Mouse (Mus musculus): ENCODE data around the gene Gm49388. TPM values are rescaled to one million over a fixed set of nuclear protein-coding genes. Genes with fewer than 3 reads are reported as not detected.
"Not testable (repeated sequence)": the region's sequence is repeated elsewhere in the genome, so short reads cannot be mapped to it uniquely, and the experiment has no call there.

The Gm49388 gene
- polyA plus RNA-seq, 1 experiment from 2014 or later: not detected

GRCm38 (mm10) chr7:127840031-127840430, 54.6 kb downstream of the Gm49388 start:
- H3K36me3 ChIP-seq (ENCODE audit: control insufficient read depth, insufficient read depth, low read length); H3K4me3 ChIP-seq (ENCODE audit: low read depth, low read length); H3K9me3 ChIP-seq (replicated peaks; ENCODE audit: control insufficient read depth, low read length, poor library complexity, severe bottlenecking); ATAC-seq; H3K4me2 ChIP-seq (ENCODE audit: low read length); H3K27me3 ChIP-seq (ENCODE audit: control insufficient read depth, insufficient read depth, low read depth, low read length); H3K27ac ChIP-seq (ENCODE audit: low read length); H3K9ac ChIP-seq (ENCODE audit: low read depth, low read length): not testable (repeated sequence)
- peaks cover 14% of the 10 kb centered on the region; the same call in 1 of the 2 replicates for H3K4me1 ChIP-seq (ENCODE audit: control insufficient read depth, insufficient read depth, low read length)
- 84% methylated on average over 2 of the region's 2 CpGs for WGBS

GRCm38 (mm10) chr7:127840886-127841285, 55.5 kb downstream of the Gm49388 start:
- WGBS: 4% methylated on average over 15 of the region's 15 CpGs
- no peaks in the 10 kb centered on the region for H3K36me3 ChIP-seq (ENCODE audit: control insufficient read depth, insufficient read depth, low read length)

GRCm38 (mm10) chr7:127841340-127842000, 56.1 kb downstream of the Gm49388 start:
- ATAC-seq: peak; percentile 95
- H3K27ac ChIP-seq (ENCODE audit: low read length): peak overlapping the region; percentile 88
- H3K36me3 ChIP-seq (ENCODE audit: control insufficient read depth, insufficient read depth, low read length): no peaks in the 10 kb centered on the region
- WGBS: under 1% methylated on average over 28 of the region's 46 CpGs
- no peaks in the 10 kb centered on the region for H3K27me3 ChIP-seq (ENCODE audit: control insufficient read depth, insufficient read depth, low read depth, low read length)
- H3K4me1 ChIP-seq (ENCODE audit: control insufficient read depth, insufficient read depth, low read length): peaks cover 14% of the 10 kb centered on the region; the same call in 1 of the 2 replicates
- H3K4me2 ChIP-seq (ENCODE audit: low read length): peak overlapping the region; percentile 98
- H3K9ac ChIP-seq (ENCODE audit: low read depth, low read length): peak overlapping the region; percentile 74
- no peaks in the 10 kb centered on the region for H3K9me3 ChIP-seq (replicated peaks; ENCODE audit: control insufficient read depth, low read length, poor library complexity, severe bottlenecking)
- H3K4me3 ChIP-seq (ENCODE audit: low read depth, low read length): peak overlapping the region; percentile 55

More at GRCm38 (mm10) chr7:127840886-127841285, 55.5 kb downstream of the Gm49388 start:
- H3K27ac ChIP-seq (ENCODE audit: low read length): peak overlapping the region; percentile 88
- H3K9ac ChIP-seq (ENCODE audit: low read depth, low read length): peak overlapping the region; percentile 74
- peak; percentile 9; the same call in 1 of the 2 replicates for ATAC-seq
- H3K9me3 ChIP-seq (replicated peaks; ENCODE audit: control insufficient read depth, low read length, poor library complexity, severe bottlenecking): no peaks in the 10 kb centered on the region
- peaks cover 14% of the 10 kb centered on the region; the same call in 1 of the 2 replicates for H3K4me1 ChIP-seq (ENCODE audit: control insufficient read depth, insufficient read depth, low read length)
- peak overlapping the region; percentile 98 for H3K4me2 ChIP-seq (ENCODE audit: low read length)
- H3K4me3 ChIP-seq (ENCODE audit: low read depth, low read length): peak overlapping the region; percentile 55
- no peaks in the 10 kb centered on the region for H3K27me3 ChIP-seq (ENCODE audit: control insufficient read depth, insufficient read depth, low read depth, low read length)

- peak overlapping the region; percentile 74 for H3K9ac ChIP-seq (ENCODE audit: low read depth, low read length)
- H3K27me3 ChIP-seq (ENCODE audit: control insufficient read depth, insufficient read depth, low read depth, low read length): no peaks in the 10 kb centered on the region
- ATAC-seq: peak; percentile 72
- under 1% methylated on average over 40 of the region's 40 CpGs for WGBS
- H3K4me3 ChIP-seq (ENCODE audit: low read depth, low read length): peak overlapping the region; percentile 55
- peaks cover 14% of the 10 kb centered on the region; the same call in 1 of the 2 replicates for H3K4me1 ChIP-seq (ENCODE audit: control insufficient read depth, insufficient read depth, low read length)
- H3K9me3 ChIP-seq (replicated peaks; ENCODE audit: control insufficient read depth, low read length, poor library complexity, severe bottlenecking): no peaks in the 10 kb centered on the region
- peak overlapping the region; percentile 98 for H3K4me2 ChIP-seq (ENCODE audit: low read length)
- H3K27ac ChIP-seq (ENCODE audit: low read length): peak overlapping the region; percentile 88
- no peaks in the 10 kb centered on the region for H3K36me3 ChIP-seq (ENCODE audit: control insufficient read depth, insufficient read depth, low read length)
Measured at GRCm38 (mm10) chr7:127842001-127842718, 56.8 kb downstream of the Gm49388 start.

GRCm38 (mm10) chr7:127849973-127850875, 64.8 kb downstream of the Gm49388 start:
- no peak for ATAC-seq
- WGBS: 80% methylated on average over 6 of the region's 6 CpGs

GRCm38 (mm10) chr7:127850906-127851305, 65.5 kb downstream of the Gm49388 start:
- no peak overlapping the region for H3K4me2 ChIP-seq (ENCODE audit: low read length)
- no peaks in the 10 kb centered on the region for H3K9me3 ChIP-seq (replicated peaks; ENCODE audit: control insufficient read depth, low read length, poor library complexity, severe bottlenecking)
- H3K27ac ChIP-seq (ENCODE audit: low read length): no peak overlapping the region
- no peak overlapping the region for H3K4me3 ChIP-seq (ENCODE audit: low read depth, low read length)
- 77% methylated on average over 5 of the region's 5 CpGs for WGBS
- no peak overlapping the region for H3K9ac ChIP-seq (ENCODE audit: low read depth, low read length)
- no peaks in the 10 kb centered on the region for H3K36me3 ChIP-seq (ENCODE audit: control insufficient read depth, insufficient read depth, low read length)
- no peaks in the 10 kb centered on the region for H3K4me1 ChIP-seq (ENCODE audit: control insufficient read depth, insufficient read depth, low read length)
- no peaks in the 10 kb centered on the region for H3K27me3 ChIP-seq (ENCODE audit: control insufficient read depth, insufficient read depth, low read depth, low read length)
- ATAC-seq: no peak

More at GRCm38 (mm10) chr7:127849973-127850875, 64.8 kb downstream of the Gm49388 start:
- Histone ChIP-seq H3K9me3 (replicated peaks; ENCODE audit: control insufficient read depth, low read length, poor library complexity, severe bottlenecking) (no peaks in the 10 kb centered on the region), H3K27ac (ENCODE audit: low read length) (no peak overlapping the region), H3K27me3 (ENCODE audit: control insufficient read depth, insufficient read depth, low read depth, low read length) (no peaks in the 10 kb centered on the region), H3K4me1 (ENCODE audit: control insufficient read depth, insufficient read depth, low read length) (no peaks in the 10 kb centered on the region), H3K36me3 (ENCODE audit: control insufficient read depth, insufficient read depth, low read length) (no peaks in the 10 kb centered on the region), H3K9ac (ENCODE audit: low read depth, low read length) (no peak overlapping the region), H3K4me3 (ENCODE audit: low read depth, low read length) (no peak overlapping the region), H3K4me2 (ENCODE audit: low read length) (no peak overlapping the region)

Other genes with a start within 250 kb of the Gm49388 start
- 8.5 and 9.4 TPM in 2 replicates for gene Tmem265, start 224.2 kb upstream of the Gm49388 start, polyA plus RNA-seq (2015; fragmentation: Nextera tagmentation; extraction: Ambion mirVana)
- 59.4 and 62.5 TPM in 2 replicates for gene Phkg2, start 212.3 kb upstream of the Gm49388 start, polyA plus RNA-seq (2015; fragmentation: Nextera tagmentation; extraction: Ambion mirVana)
- gene Ccdc189, start 197.0 kb upstream of the Gm49388 start, polyA plus RNA-seq (2015; fragmentation: Nextera tagmentation; extraction: Ambion mirVana): 10.2 and 11.9 TPM in 2 replicates
- gene Rnf40, start 196.8 kb upstream of the Gm49388 start, polyA plus RNA-seq (2015; fragmentation: Nextera tagmentation; extraction: Ambion mirVana): 50.3 and 56.7 TPM in 2 replicates
- 18.3 and 22.4 TPM in 2 replicates for gene Zfp629, start 169.8 kb upstream of the Gm49388 start, polyA plus RNA-seq (2015; fragmentation: Nextera tagmentation; extraction: Ambion mirVana)
- 41.7 and 43.2 TPM in 2 replicates for gene Bcl7c, start 76.7 kb upstream of the Gm49388 start, polyA plus RNA-seq (2015; fragmentation: Nextera tagmentation; extraction: Ambion mirVana)
- gene Ctf1, start 72.9 kb upstream of the Gm49388 start, polyA plus RNA-seq (2015; fragmentation: Nextera tagmentation; extraction: Ambion mirVana): 3.2 and 3.3 TPM in 2 replicates
- 0.10 TPM in 1 of 2 replicates, not detected in the other for gene Ctf2, start 53.4 kb upstream of the Gm49388 start, polyA plus RNA-seq (2015; fragmentation: Nextera tagmentation; extraction: Ambion mirVana)
- 7.4 and 8.0 TPM in 2 replicates for gene Fbxl19, start 41.1 kb upstream of the Gm49388 start, polyA plus RNA-seq (2015; fragmentation: Nextera tagmentation; extraction: Ambion mirVana)
- gene Orai3, start 15.8 kb upstream of the Gm49388 start, polyA plus RNA-seq (2015; fragmentation: Nextera tagmentation; extraction: Ambion mirVana): 8.8 TPM in 2 replicates
- 12.8 and 18.0 TPM in 2 replicates for gene Setd1a, start 8.9 kb upstream of the Gm49388 start, polyA plus RNA-seq (2015; fragmentation: Nextera tagmentation; extraction: Ambion mirVana)
- gene Hsd3b7, start 15.0 kb downstream of the Gm49388 start, polyA plus RNA-seq (2015; fragmentation: Nextera tagmentation; extraction: Ambion mirVana): 8.4 and 10.3 TPM in 2 replicates
- 18.3 and 19.7 TPM in 2 replicates for gene Stx4a, start 38.7 kb downstream of the Gm49388 start, polyA plus RNA-seq (2015; fragmentation: Nextera tagmentation; extraction: Ambion mirVana)
- 66.5 and 82.2 TPM in 2 replicates for gene Stx1b, start 38.9 kb downstream of the Gm49388 start, polyA plus RNA-seq (2015; fragmentation: Nextera tagmentation; extraction: Ambion mirVana)
- 8.3 and 10.6 TPM in 2 replicates for gene Zfp646, start 90.6 kb downstream of the Gm49388 start, polyA plus RNA-seq (2015; fragmentation: Nextera tagmentation; extraction: Ambion mirVana)
- 37.8 and 38.8 TPM in 2 replicates for gene Zfp668, start 91.2 kb downstream of the Gm49388 start, polyA plus RNA-seq (2015; fragmentation: Nextera tagmentation; extraction: Ambion mirVana)
- gene Prss53, start 105.4 kb downstream of the Gm49388 start, polyA plus RNA-seq (2015; fragmentation: Nextera tagmentation; extraction: Ambion mirVana): 1.1 and 1.2 TPM in 2 replicates
- gene Gm21974, start 109.8 kb downstream of the Gm49388 start, polyA plus RNA-seq (2015; fragmentation: Nextera tagmentation; extraction: Ambion mirVana): not detected in 2 replicates
- 55.1 and 59.5 TPM in 2 replicates for gene Vkorc1, start 110.0 kb downstream of the Gm49388 start, polyA plus RNA-seq (2015; fragmentation: Nextera tagmentation; extraction: Ambion mirVana)
- 61.3 and 67.1 TPM in 2 replicates for gene Bckdk, start 118.5 kb downstream of the Gm49388 start, polyA plus RNA-seq (2015; fragmentation: Nextera tagmentation; extraction: Ambion mirVana)
- gene Kat8, start 126.9 kb downstream of the Gm49388 start, polyA plus RNA-seq (2015; fragmentation: Nextera tagmentation; extraction: Ambion mirVana): 46.9 and 48.3 TPM in 2 replicates
- gene Prss8, start 144.5 kb downstream of the Gm49388 start, polyA plus RNA-seq (2015; fragmentation: Nextera tagmentation; extraction: Ambion mirVana): 0.20 and 0.27 TPM in 2 replicates
- gene Prss36, start 161.1 kb downstream of the Gm49388 start, polyA plus RNA-seq (2015; fragmentation: Nextera tagmentation; extraction: Ambion mirVana): 12.2 and 13.4 TPM in 2 replicates
- 283 and 325 TPM in 2 replicates for gene Fus, start 181.8 kb downstream of the Gm49388 start, polyA plus RNA-seq (2015; fragmentation: Nextera tagmentation; extraction: Ambion mirVana)
- 2.3 and 6.9 TPM in 2 replicates for gene Pycard, start 208.3 kb downstream of the Gm49388 start, polyA plus RNA-seq (2015; fragmentation: Nextera tagmentation; extraction: Ambion mirVana)
- not detected in 2 replicates for gene Trim72, start 218.3 kb downstream of the Gm49388 start, polyA plus RNA-seq (2015; fragmentation: Nextera tagmentation; extraction: Ambion mirVana)